Mouse (Mus musculus) heart, embryonic 11.5 days (tissue): ENCODE measurements at regions not wholly inside any gene's neighbourhood (a gene's known extent, or its start where the extent isn't known, plus 50 kb on each side); places are given as distances from the start of the nearest gene placed in this dataset.

Experiments
- ATAC-seq: fragments of 200-750 bp; cut with Nextera tagmentation; replicated peaks from 2 replicates; pipeline ENCODE4 v1.8.0; 2017; ENCODE audit warnings: moderate library complexity; ENCODE audit not compliant: insufficient number of reproducible peaks, low FRiP score, low TSS enrichment
- H3K27ac ChIP-seq: fragments of 300-500 bp; sonication (generic); 2 replicates; pipeline ENCODE4 v1.5.1; 2014; ENCODE audit warnings: mild to moderate bottlenecking, low read depth, low read length
- H3K27me3 ChIP-seq: fragments of 300-500 bp; sonication (generic); 2 replicates; pipeline ENCODE4 v1.6.1; 2014; ENCODE audit warnings: mild to moderate bottlenecking, low read length, mixed read lengths; ENCODE audit not compliant: control insufficient read depth, insufficient read depth
- H3K36me3 ChIP-seq: fragments of 300-500 bp; sonication (generic); 2 replicates; pipeline ENCODE4 v1.6.1; 2014; ENCODE audit warnings: mild to moderate bottlenecking, low read length, moderate library complexity, mixed read lengths; ENCODE audit not compliant: control insufficient read depth, insufficient read depth
- H3K4me1 ChIP-seq: fragments of 300-500 bp; sonication (generic); 2 replicates; pipeline ENCODE4 v1.6.1; 2014; ENCODE audit warnings: low read length; ENCODE audit not compliant: control insufficient read depth, insufficient read depth
- H3K4me2 ChIP-seq: fragments of 300-500 bp; sonication (generic); 2 replicates; pipeline ENCODE4 v1.6.1; 2014; ENCODE audit warnings: mild to moderate bottlenecking, moderate library complexity
- H3K4me3 ChIP-seq: fragments of 300-500 bp; sonication (generic); 2 replicates; pipeline ENCODE4 v1.5.1; 2014; ENCODE audit warnings: low read depth, low read length
- H3K9ac ChIP-seq: fragments of 300-500 bp; sonication (generic); 2 replicates; pipeline ENCODE4 v1.6.1; 2014; ENCODE audit warnings: mild to moderate bottlenecking, low read depth, low read length, moderate library complexity
- H3K9me3 ChIP-seq: fragments of 300-500 bp; sonication (generic); replicated peaks from 2 replicates; pipeline ENCODE4 v1.6.1; 2016; ENCODE audit warnings: low read length; ENCODE audit not compliant: control insufficient read depth
- WGBS: fragments of 180-500 bp; shearing (Covaris S2); extraction: QIAGEN DNeasy Blood & Tissue Kit; methylation state at CpG from one replicate; pipeline ENCODE4 v1.1.7; 2014; ENCODE audit not compliant: insufficient replicate concordance; 5-methylcytosine and 5-hydroxymethylcytosine counted together

DNA sequence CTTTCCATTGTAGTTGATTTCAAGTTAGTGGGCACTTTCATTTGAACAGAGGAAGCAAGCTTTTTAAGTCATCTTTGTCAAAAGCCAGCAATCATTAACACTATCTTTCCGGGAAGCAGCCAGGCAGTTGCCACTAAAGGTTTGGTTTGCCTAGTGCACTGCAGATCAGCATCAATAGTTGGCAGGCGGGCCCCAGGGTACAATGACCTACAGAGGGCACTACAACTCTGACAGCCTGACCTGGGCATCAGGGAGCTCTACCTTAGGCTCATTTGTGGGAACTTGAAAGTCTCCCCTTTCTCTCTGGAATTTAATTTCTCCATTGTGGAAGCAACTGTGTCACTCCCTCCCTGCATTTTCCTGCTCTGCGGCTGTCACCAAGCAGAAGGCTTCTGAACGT lies 412.6 kb upstream of the Sall1 start:
- no peak overlapping the region for H3K27ac ChIP-seq
- no peaks in the 10 kb centered on the region for H3K36me3 ChIP-seq
- WGBS, result 42% methylated on average over 4 of the region's 4 CpGs
- no peaks in the 10 kb centered on the region for H3K9me3 ChIP-seq
- H3K27me3 ChIP-seq, result no peaks in the 10 kb centered on the region
- no peak overlapping the region for H3K4me3 ChIP-seq
- no peak overlapping the region for H3K4me2 ChIP-seq
- H3K4me1 ChIP-seq, result no peaks in the 10 kb centered on the region
- no peak for ATAC-seq
- no peak overlapping the region for H3K9ac ChIP-seq

DNA sequence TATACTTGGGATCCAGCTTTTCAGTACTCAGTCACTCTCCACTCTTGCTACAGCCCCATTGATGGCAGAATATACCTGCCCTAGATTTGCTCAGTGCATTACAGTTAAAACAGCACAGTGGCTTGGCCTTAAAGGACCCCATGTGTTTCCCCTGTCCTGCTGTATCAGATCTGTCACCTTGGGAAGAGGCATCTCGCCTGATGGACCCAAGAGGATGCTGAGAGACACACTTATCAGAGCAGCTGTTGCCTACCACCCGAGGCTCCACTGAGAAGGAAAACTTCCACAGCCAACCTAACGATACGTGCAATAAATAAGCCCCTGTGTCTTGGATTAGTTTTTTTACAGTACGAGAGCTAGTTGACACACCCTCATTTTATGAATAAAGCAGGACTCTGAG lies 411.8 kb upstream of the Sall1 start:
- H3K4me3 ChIP-seq, result no peak overlapping the region
- no peak overlapping the region for H3K9ac ChIP-seq
- no peaks in the 10 kb centered on the region for H3K9me3 ChIP-seq
- H3K27ac ChIP-seq, result no peak overlapping the region
- no peaks in the 10 kb centered on the region for H3K4me1 ChIP-seq
- 51% methylated on average over 5 of the region's 5 CpGs for WGBS
- H3K4me2 ChIP-seq, result no peak overlapping the region
- no peaks in the 10 kb centered on the region for H3K36me3 ChIP-seq
- no peak for ATAC-seq
- H3K27me3 ChIP-seq, result no peaks in the 10 kb centered on the region

DNA sequence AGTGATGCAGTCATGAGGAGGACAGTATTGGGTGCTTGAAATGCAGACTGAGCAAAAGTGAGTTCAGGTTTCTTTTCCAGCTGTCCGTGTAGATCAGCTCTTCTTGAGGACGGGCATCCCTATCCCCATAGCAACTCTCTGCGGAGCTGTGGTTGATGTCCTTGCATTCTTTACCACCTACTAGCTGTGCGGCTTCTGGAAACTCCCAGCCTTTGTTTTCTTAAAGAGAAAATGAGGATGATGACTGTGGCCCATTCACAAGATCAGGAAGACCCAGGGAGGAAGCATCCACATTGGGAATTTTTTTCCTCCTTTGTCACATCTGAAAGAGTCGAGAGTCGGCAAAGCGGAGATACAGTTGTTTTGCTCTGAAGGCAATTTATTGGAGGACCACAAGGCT lies 410.2 kb upstream of the Sall1 start:
- H3K4me1 ChIP-seq, result no peaks in the 10 kb centered on the region
- 81% methylated on average over 7 of the region's 7 CpGs for WGBS
- no peaks in the 10 kb centered on the region for H3K36me3 ChIP-seq

DNA sequence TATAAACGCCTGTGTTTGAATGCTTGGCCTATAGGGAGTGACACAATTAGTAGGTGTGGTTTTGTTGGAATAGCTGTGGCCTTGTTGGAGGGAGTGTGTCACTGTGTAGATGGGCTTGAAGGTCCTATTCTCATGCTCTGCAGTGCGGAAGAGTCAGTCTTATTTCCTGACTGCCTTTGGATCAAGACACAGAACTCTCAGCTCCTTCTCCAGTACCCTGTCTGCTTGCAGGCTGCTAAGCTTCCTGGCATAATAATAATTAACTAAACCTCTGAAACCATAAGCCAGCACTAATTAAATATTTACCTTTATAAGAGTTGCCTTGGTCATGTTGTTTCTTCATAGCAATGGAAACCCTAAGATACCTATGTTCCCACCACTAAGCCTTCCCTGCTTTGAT lies 409.8 kb upstream of the Sall1 start:
- Histone ChIP-seq H3K9ac (no peak overlapping the region), H3K4me3 (no peak overlapping the region), H3K27me3 (no peaks in the 10 kb centered on the region), H3K36me3 (no peaks in the 10 kb centered on the region), H3K4me2 (no peak overlapping the region), H3K9me3 (no peaks in the 10 kb centered on the region), H3K27ac (no peak overlapping the region), H3K4me1 (no peaks in the 10 kb centered on the region)
- 80% methylated on average over 2 of the region's 2 CpGs for WGBS
- ATAC-seq, result no peak

More for the DNA sequence above, 410.2 kb upstream of the Sall1 start:
- no peaks in the 10 kb centered on the region for H3K27me3 ChIP-seq
- no peak for ATAC-seq
- no peak overlapping the region for H3K27ac ChIP-seq
- H3K9ac ChIP-seq, result no peak overlapping the region
- H3K4me3 ChIP-seq, result no peak overlapping the region
- H3K4me2 ChIP-seq, result no peak overlapping the region
- H3K9me3 ChIP-seq, result no peaks in the 10 kb centered on the region

DNA sequence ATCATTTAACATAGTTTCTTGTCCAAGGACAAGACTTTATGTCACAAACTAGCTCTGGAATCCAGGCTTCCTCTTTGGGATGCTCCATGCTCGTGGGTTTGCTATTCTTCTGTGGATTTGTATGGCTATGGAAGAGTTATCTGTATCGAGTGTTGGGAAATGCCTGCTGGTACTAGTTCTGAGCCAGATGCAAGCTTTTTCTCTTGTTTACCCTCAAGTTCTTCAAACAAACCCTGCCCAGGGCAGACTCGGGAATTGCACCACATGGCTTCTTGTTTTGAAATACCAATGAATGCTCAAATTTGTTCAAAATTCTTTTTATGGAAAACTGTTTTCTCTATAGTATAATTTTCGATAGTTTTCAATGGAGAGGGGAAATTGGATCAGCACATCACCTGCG lies 400.5 kb upstream of the Sall1 start:
- no peak overlapping the region for H3K4me3 ChIP-seq
- 69% methylated on average over 5 of the region's 5 CpGs for WGBS

DNA sequence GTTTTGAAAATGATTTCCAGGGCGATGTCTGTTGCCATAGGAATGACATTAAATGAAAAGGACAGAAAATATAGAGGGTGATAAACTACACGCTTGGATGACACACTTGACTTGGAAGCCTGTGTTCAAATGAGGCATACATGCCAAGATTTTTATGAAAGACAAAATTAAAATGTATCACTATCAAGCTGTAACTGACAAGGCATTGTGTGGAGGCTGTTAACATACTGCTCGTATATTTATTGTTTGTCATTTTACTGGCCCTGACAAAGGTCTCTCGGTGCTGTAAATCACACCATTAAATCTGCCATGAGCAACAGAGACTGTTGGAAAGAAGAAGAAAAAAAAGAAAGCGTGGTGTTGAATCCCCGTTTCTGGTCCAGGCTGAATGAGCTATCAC lies 395.3 kb upstream of the Sall1 start:
- Histone ChIP-seq H3K9me3 (no peaks in the 10 kb centered on the region), H3K9ac (no peak overlapping the region), H3K27me3 (no peaks in the 10 kb centered on the region), H3K4me1 (no peaks in the 10 kb centered on the region), H3K27ac (no peak overlapping the region), H3K4me3 (no peak overlapping the region), H3K36me3 (no peaks in the 10 kb centered on the region), H3K4me2 (no peak overlapping the region)
- WGBS, result 83% methylated on average over 6 of the region's 6 CpGs
- no peak for ATAC-seq

More for the DNA sequence above, 400.5 kb upstream of the Sall1 start:
- Histone ChIP-seq H3K9ac (no peak overlapping the region), H3K9me3 (no peaks in the 10 kb centered on the region), H3K36me3 (no peaks in the 10 kb centered on the region), H3K4me2 (no peak overlapping the region), H3K4me1 (no peaks in the 10 kb centered on the region), H3K27me3 (no peaks in the 10 kb centered on the region), H3K27ac (no peak overlapping the region)
- no peak for ATAC-seq

DNA sequence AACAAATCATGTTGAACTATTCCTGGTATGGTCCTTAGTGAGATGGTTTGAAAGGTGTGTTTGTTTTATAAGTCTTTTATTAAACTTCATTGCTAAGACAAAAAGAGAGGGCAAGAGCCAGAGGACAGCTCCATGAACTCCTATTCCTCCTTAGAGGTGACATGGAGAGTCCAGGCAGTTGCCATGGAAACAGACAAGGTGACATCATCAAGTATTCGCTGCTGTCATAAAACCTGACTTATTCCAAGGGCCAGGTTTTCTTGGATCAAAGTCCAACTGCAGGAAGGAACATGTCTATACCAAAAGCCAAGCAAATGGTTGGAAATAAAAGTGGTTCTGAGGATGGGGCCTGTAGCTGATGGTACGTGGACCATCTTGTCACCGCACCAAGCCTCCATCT lies 383.0 kb upstream of the Sall1 start:
- no peaks in the 10 kb centered on the region for H3K9me3 ChIP-seq
- H3K4me3 ChIP-seq, result no peak overlapping the region
- no peak overlapping the region for H3K9ac ChIP-seq
- 90% methylated on average over 3 of the region's 3 CpGs for WGBS
- no peak for ATAC-seq
- no peak overlapping the region for H3K4me2 ChIP-seq
- no peaks in the 10 kb centered on the region for H3K36me3 ChIP-seq
- no peak overlapping the region for H3K27ac ChIP-seq
- H3K27me3 ChIP-seq, result no peaks in the 10 kb centered on the region
- H3K4me1 ChIP-seq, result no peaks in the 10 kb centered on the region

DNA sequence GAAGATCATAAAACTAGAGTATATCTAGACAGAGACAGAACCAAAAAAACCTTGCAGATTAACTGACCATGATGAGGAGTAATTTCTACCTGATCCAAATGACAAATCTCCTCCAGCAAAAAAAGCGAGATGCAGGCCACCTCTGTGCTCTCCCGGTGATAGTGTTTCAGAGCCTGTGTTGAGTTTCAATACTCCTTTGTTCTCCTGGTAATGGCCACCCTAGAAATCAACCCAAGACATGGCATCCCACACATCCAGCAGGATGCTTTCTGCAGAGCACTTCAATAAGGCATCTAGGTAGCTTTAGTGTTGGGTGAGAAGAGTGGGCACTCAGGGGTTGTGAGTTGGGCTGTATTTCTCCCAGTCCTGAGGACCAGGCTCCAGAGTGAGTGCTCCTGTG lies 371.3 kb upstream of the Sall1 start:
- no peaks in the 10 kb centered on the region for H3K4me1 ChIP-seq
- H3K27me3 ChIP-seq, result no peaks in the 10 kb centered on the region
- no peaks in the 10 kb centered on the region for H3K36me3 ChIP-seq
- WGBS, result 82% methylated on average over 2 of the region's 2 CpGs
- H3K27ac ChIP-seq, result no peak overlapping the region
- H3K4me2 ChIP-seq, result no peak overlapping the region
- no peak overlapping the region for H3K9ac ChIP-seq
- ATAC-seq, result no peak
- H3K9me3 ChIP-seq, result no peaks in the 10 kb centered on the region
- H3K4me3 ChIP-seq, result no peak overlapping the region

DNA sequence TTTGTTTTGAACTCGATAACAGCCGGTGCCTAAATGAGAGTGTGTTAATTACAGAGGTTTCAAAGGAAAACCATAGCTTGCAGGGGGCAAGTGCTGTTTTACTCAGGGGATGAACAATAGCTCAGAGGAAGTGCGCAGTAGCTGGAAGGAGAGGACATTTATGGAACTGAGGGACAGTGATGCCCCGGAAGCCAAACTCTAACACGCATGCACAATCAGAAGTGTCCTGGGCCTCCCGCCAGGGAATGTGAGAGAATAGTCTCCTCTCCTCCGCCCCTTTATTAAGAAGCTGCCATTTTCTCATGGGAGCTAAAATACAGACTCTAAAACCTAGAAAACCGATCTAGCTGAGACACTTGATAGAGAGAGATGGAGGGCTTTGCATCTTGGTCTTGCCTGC lies 368.5 kb upstream of the Sall1 start:
- no peaks in the 10 kb centered on the region for H3K9me3 ChIP-seq
- 81% methylated on average over 8 of the region's 8 CpGs for WGBS
- H3K4me3 ChIP-seq, result no peak overlapping the region
- H3K27ac ChIP-seq, result no peak overlapping the region
- ATAC-seq, result no peak
- no peaks in the 10 kb centered on the region for H3K27me3 ChIP-seq
- no peaks in the 10 kb centered on the region for H3K4me1 ChIP-seq
- H3K36me3 ChIP-seq, result no peaks in the 10 kb centered on the region
- no peak overlapping the region for H3K4me2 ChIP-seq
- H3K9ac ChIP-seq, result no peak overlapping the region
